Mouse (Mus musculus) forebrain, embryonic 11.5 days (tissue): Measurements from ENCODE around the gene Emx1. TPM values are rescaled to one million over a fixed set of nuclear protein-coding genes. Genes with fewer than 3 reads are reported as not detected.
A peak's percentile ranks its signal among the peaks of the same experiment; 100 is the strongest.

Experiments
- ATAC-seq: fragments of 200-750 bp; cut with Nextera tagmentation; replicated peaks from 2 replicates; pipeline ENCODE4 v1.8.0; 2017; ENCODE audit warnings: moderate TSS enrichment; ENCODE audit not compliant: low FRiP score
- DNase-seq: peaks from one replicate; pipeline ENCODE4 v3.0.0-alpha.2; 2017; ENCODE audit warnings: low spot score
- H3K27ac ChIP-seq: fragments of 300-500 bp; sonication (generic); 2 replicates; pipeline ENCODE4 v1.5.1; 2014; ENCODE audit warnings: low read depth, low read length
- H3K27me3 ChIP-seq: fragments of 300-500 bp; sonication (generic); 2 replicates; pipeline ENCODE4 v1.6.1; 2014; ENCODE audit warnings: mild to moderate bottlenecking, low read length, mixed read lengths; ENCODE audit not compliant: control insufficient read depth, insufficient read depth
- H3K36me3 ChIP-seq: fragments of 300-500 bp; sonication (generic); 2 replicates; pipeline ENCODE4 v1.6.1; 2014; ENCODE audit warnings: mild to moderate bottlenecking, low read length, moderate library complexity, mixed read lengths; ENCODE audit not compliant: control insufficient read depth, insufficient read depth
- H3K4me1 ChIP-seq: fragments of 300-500 bp; sonication (generic); replicated peaks from 2 replicates; pipeline ENCODE4 v1.6.1; 2014; ENCODE audit warnings: low read length, mixed read lengths; ENCODE audit not compliant: control insufficient read depth, insufficient read depth
- H3K4me2 ChIP-seq: fragments of 300-500 bp; sonication (generic); 2 replicates; pipeline ENCODE4 v1.6.1; 2014; ENCODE audit warnings: low read depth, mild to moderate bottlenecking, low read length, moderate library complexity, mixed read lengths; ENCODE audit not compliant: severe bottlenecking
- H3K4me3 ChIP-seq: fragments of 300-500 bp; sonication (generic); 2 replicates; pipeline ENCODE4 v1.5.1; 2014; ENCODE audit warnings: low read depth, low read length
- H3K9ac ChIP-seq: fragments of 300-500 bp; sonication (generic); 2 replicates; pipeline ENCODE4 v1.6.1; 2014; ENCODE audit warnings: low read length
- H3K9me3 ChIP-seq: fragments of 300-500 bp; sonication (generic); 2 replicates; pipeline ENCODE4 v1.6.1; 2016; ENCODE audit warnings: low read length, mixed read lengths; ENCODE audit not compliant: control insufficient read depth
- whole genome bisulfite sequencing: fragments of 180-500 bp; shearing (Covaris S2); extraction: QIAGEN DNeasy Blood & Tissue Kit; methylation state at CpG from one replicate; pipeline ENCODE4 v1.1.7; 2014; 5-methylcytosine and 5-hydroxymethylcytosine counted together
- polyA plus RNA-seq: library from polyadenylated mRNA; unstranded; fragments of >200 nt; fragmentation: Nextera tagmentation; extraction: Ambion mirVana; gene quantifications from 2 replicates; pipeline ENCODE4 v1.2.1, GENCODE M21; 2014

Emx1 gene
- polyA plus RNA-seq, 1 experiment from 2014 or later: 63.5 TPM

- peak; percentile 52; the same call in 1 of the 2 replicates for ATAC-seq
- H3K27ac ChIP-seq: peak overlapping the region; percentile 79
Observed at GRCm38 (mm10) chr6:85186033-85186743, 1.1 kb upstream of the Emx1 start.

GRCm38 (mm10) chr6:85186744-85187059 lies 536 bp upstream of the Emx1 start:
- WGBS: under 1% methylated on average over 15 of the region's 15 CpGs
- Histone ChIP-seq H3K4me1 (peaks cover 21% of the 10 kb centered on the region), H3K36me3 (no peaks in the 10 kb centered on the region), H3K27ac (peak overlapping the region; percentile 79), H3K4me3 (peak overlapping the region; percentile 59; the same call in 1 of the 2 replicates), H3K4me2 (peak overlapping the region; percentile 67), H3K9ac (peak overlapping the region; percentile 40), H3K27me3 (peaks cover 40% of the 10 kb centered on the region), H3K9me3 (no peaks in the 10 kb centered on the region)
- DNase-seq: peak; percentile 62
- ATAC-seq: no peak

More at GRCm38 (mm10) chr6:85186033-85186743, 1.1 kb upstream of the Emx1 start:
- 3% methylated on average over 33 of the region's 33 CpGs for WGBS
- Histone ChIP-seq H3K4me2 (peak overlapping the region; percentile 67), H3K9ac (peak overlapping the region; percentile 40), H3K4me3 (peak overlapping the region; percentile 59), H3K36me3 (no peaks in the 10 kb centered on the region), H3K9me3 (no peaks in the 10 kb centered on the region), H3K4me1 (peaks cover 21% of the 10 kb centered on the region), H3K27me3 (peaks cover 35% of the 10 kb centered on the region)
- DNase-seq: peak; percentile 86

DNA sequence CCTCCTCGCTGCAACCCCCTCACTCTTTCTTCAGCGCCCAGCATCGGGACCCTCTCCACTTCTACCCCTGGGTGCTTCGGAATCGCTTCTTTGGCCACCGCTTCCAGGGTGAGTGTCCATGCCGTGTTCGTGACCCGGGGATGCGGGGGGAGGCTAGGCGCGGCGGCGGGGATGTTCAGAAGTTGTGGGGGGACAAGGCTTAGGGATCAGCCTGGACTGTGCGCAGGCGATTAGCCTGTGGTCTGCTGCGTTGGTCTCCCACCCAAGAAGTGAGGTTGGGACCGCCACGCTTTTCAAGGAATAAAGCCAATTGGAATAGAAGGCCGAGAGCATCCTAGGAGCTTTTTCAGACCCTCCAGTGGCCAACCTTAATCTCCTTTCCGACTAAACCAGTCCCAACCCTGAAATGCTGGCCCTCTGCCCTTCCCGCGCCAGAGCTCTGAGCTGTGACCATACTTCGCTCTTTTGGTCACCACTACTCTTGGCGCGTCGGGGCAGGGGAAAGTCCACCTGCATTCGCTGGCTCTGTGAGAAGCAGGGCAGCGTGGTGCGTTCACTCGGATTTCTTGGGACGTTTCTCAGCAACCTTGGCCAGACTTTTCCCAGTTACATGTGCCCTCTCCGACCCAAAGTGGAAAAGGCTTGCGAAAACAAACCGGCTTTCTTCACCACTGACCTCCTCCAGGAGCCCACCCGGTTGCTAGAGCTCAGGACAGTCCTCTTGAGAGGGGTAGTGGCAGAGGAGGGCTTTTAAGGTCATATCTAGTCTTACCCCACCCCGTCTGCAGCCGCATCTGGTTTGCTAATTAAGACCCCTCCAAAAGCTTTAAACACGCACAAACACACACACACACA lies 1.2 kb downstream of the Emx1 start:
- H3K36me3 ChIP-seq: no peaks in the 10 kb centered on the region
- peak; percentile 68 for DNase-seq
- peak overlapping the region; percentile 59 for H3K4me3 ChIP-seq
- H3K27me3 ChIP-seq: peaks cover 58% of the 10 kb centered on the region
- H3K9ac ChIP-seq: peak overlapping the region; percentile 89
- no peaks in the 10 kb centered on the region for H3K9me3 ChIP-seq
- peak overlapping the region; percentile 79 for H3K27ac ChIP-seq
- peak overlapping the region; percentile 67 for H3K4me2 ChIP-seq
- under 1% methylated on average over 39 of the region's 39 CpGs for WGBS
- peaks cover 24% of the 10 kb centered on the region for H3K4me1 ChIP-seq
- ATAC-seq: no peak

GRCm38 (mm10) chr6:85189361-85189760 lies 2.1 kb downstream of the Emx1 start:
- H3K4me1 ChIP-seq: peaks cover 29% of the 10 kb centered on the region
- H3K4me3 ChIP-seq: peak overlapping the region; percentile 59
- H3K27ac ChIP-seq: peak overlapping the region; percentile 37; the same call in 1 of the 2 replicates
- peak overlapping the region; percentile 64 for H3K4me2 ChIP-seq
- H3K27me3 ChIP-seq: peaks cover 67% of the 10 kb centered on the region
- no peak for ATAC-seq
- 3% methylated on average over 14 of the region's 14 CpGs for WGBS
- no peaks in the 10 kb centered on the region for H3K9me3 ChIP-seq
- peak overlapping the region; percentile 89 for H3K9ac ChIP-seq
- no peak for DNase-seq
- H3K36me3 ChIP-seq: no peaks in the 10 kb centered on the region

GRCm38 (mm10) chr6:85189911-85190591 lies 2.8 kb downstream of the Emx1 start:
- Histone ChIP-seq H3K27ac (peak overlapping the region; percentile 37; the same call in 1 of the 2 replicates), H3K4me1 (peaks cover 29% of the 10 kb centered on the region)
- under 1% methylated on average over 52 of the region's 52 CpGs for WGBS

GRCm38 (mm10) chr6:85190671-85191070 lies 3.4 kb downstream of the Emx1 start:
- H3K4me2 ChIP-seq: peak overlapping the region; percentile 64
- H3K9me3 ChIP-seq: no peaks in the 10 kb centered on the region
- H3K9ac ChIP-seq: peak overlapping the region; percentile 89
- H3K4me3 ChIP-seq: peak overlapping the region; percentile 59
- peaks cover 73% of the 10 kb centered on the region for H3K27me3 ChIP-seq
- no peak overlapping the region; the same call in 1 of the 2 replicates for H3K27ac ChIP-seq
- H3K4me1 ChIP-seq: peaks cover 27% of the 10 kb centered on the region
- ATAC-seq (no peak), DNase-seq (no peak)
- H3K36me3 ChIP-seq: no peaks in the 10 kb centered on the region
- WGBS: 2% methylated on average over 13 of the region's 13 CpGs

More at GRCm38 (mm10) chr6:85189911-85190591, 2.8 kb downstream of the Emx1 start:
- H3K9me3 ChIP-seq: no peaks in the 10 kb centered on the region
- no peak for ATAC-seq
- DNase-seq: peak; percentile 71
- H3K4me3 ChIP-seq: peak overlapping the region; percentile 59
- peak overlapping the region; percentile 64 for H3K4me2 ChIP-seq
- H3K27me3 ChIP-seq: peaks cover 71% of the 10 kb centered on the region
- peak overlapping the region; percentile 89 for H3K9ac ChIP-seq
- H3K36me3 ChIP-seq: no peaks in the 10 kb centered on the region

GRCm38 (mm10) chr6:85191751-85192440 lies 4.7 kb downstream of the Emx1 start:
- no peaks in the 10 kb centered on the region for H3K9me3 ChIP-seq
- H3K36me3 ChIP-seq: no peaks in the 10 kb centered on the region
- H3K4me3 ChIP-seq: peak overlapping the region; percentile 59
- ATAC-seq (no peak), DNase-seq (no peak)
- peaks cover 18% of the 10 kb centered on the region; the same call in 1 of the 2 replicates for H3K4me1 ChIP-seq
- WGBS: 20% methylated on average over 9 of the region's 9 CpGs
- peaks cover 69% of the 10 kb centered on the region for H3K27me3 ChIP-seq
- H3K9ac ChIP-seq: peak overlapping the region; percentile 89
- H3K27ac ChIP-seq: no peak overlapping the region
- peak overlapping the region; percentile 64 for H3K4me2 ChIP-seq
